Mouse (Mus musculus) liver, adult 2 months (tissue): ENCODE results near the gene Wdtc1. TPM values are rescaled to one million over a fixed set of nuclear protein-coding genes. Genes with fewer than 3 reads are reported as not detected.

ENCODE experiments used
- DNase-seq: peaks from one replicate; pipeline ENCODE4 v3.0.0-alpha.2; 2011; ENCODE audit warnings: low read depth, low spot score; ENCODE audit errors: extremely low read depth
- H3K27ac ChIP-seq: fragments of 200-500 bp; replicated peaks from 2 replicates; pipeline ENCODE4 v1.5.1; 2012; ENCODE audit warnings: low read depth, mild to moderate bottlenecking, control low read depth, inconsistent platforms, low read length; ENCODE audit not compliant: insufficient read depth
- H3K27me3 ChIP-seq: fragments of 200-500 bp; 2 replicates; pipeline ENCODE4 v1.6.1; 2012; ENCODE audit warnings: mild to moderate bottlenecking, moderate library complexity, low read length, inconsistent platforms; ENCODE audit not compliant: control insufficient read depth, insufficient read depth
- H3K36me3 ChIP-seq: fragments of 200-500 bp; 2 replicates; pipeline ENCODE4 v1.6.1; 2012; ENCODE audit warnings: low read length, inconsistent platforms; ENCODE audit not compliant: control insufficient read depth, insufficient read depth
- H3K4me1 ChIP-seq: fragments of 200-500 bp; 2 replicates; pipeline ENCODE4 v1.6.1; 2011; ENCODE audit warnings: low read length; ENCODE audit not compliant: control insufficient read depth, insufficient read depth
- H3K4me3 ChIP-seq: fragments of 200-500 bp; 2 replicates; pipeline ENCODE4 v1.5.1; 2011; ENCODE audit warnings: low read depth, mild to moderate bottlenecking, control low read depth, low read length, moderate library complexity; ENCODE audit not compliant: insufficient read depth
- H3K79me2 ChIP-seq: fragments of 200-500 bp; 2 replicates; pipeline ENCODE4 v1.6.1; 2012; ENCODE audit warnings: inconsistent platforms, mild to moderate bottlenecking, low read length, moderate library complexity; ENCODE audit not compliant: control insufficient read depth, insufficient read depth
- H3K9ac ChIP-seq: fragments of 200-500 bp; 2 replicates; pipeline ENCODE4 v1.6.1; 2012; ENCODE audit warnings: low read depth, mild to moderate bottlenecking, control low read depth, inconsistent platforms, low read length
- CTCF ChIP-seq: fragments of 200-500 bp; IDR thresholded peaks from 2 replicates; pipeline ENCODE4 v1.5.1; 2011; ENCODE audit warnings: low read depth, low read length, control low read depth
- POLR2A ChIP-seq: fragments of 200-500 bp; IDR thresholded peaks from 2 replicates; pipeline ENCODE4 v1.6.1; 2011; ENCODE audit warnings: low read length, control low read depth; ENCODE audit not compliant: insufficient read depth; ENCODE audit errors: extremely low read depth
- WGBS: fragments of 180-500 bp; shearing (Covaris S2); methylation state at CpG from one replicate; pipeline ENCODE4 v1.1.7; 2018; 5-methylcytosine and 5-hydroxymethylcytosine counted together
- polyA plus RNA-seq: library from polyadenylated mRNA; depleted of rRNA; stranded (reverse); fragments of >200 nt; gene quantifications from 2 replicates; pipeline ENCODE4 v1.2.3, GENCODE M21; 2012
- total RNA-seq: library from RNA; depleted of rRNA; stranded (reverse); fragments of >200 nt; gene quantifications from 2 replicates; pipeline ENCODE4 v1.2.3, GENCODE M21; 2014

Gene Wdtc1
- total and polyA plus RNA-seq, 2 experiments = 20.6 to 83.3 TPM

DNA sequence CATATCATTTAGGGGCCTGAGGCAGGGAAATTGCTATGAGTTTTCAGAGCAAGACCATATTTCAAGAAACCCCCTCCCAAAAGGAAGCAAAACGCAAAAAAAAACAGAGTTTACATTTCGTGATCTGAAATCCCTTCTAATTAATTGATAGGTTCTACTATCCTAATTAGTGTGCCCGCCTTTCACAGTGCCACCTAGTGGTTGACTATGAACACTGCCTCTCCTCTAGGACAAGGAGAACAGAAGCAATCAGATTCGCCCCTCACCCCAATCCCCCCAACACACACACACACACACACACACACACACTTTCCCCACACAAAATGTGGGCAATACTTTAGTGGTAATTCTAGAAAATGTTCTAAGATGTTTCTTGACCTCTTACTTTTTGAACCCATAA, 9.2 kb downstream of the Wdtc1 start:
- no peak for TF ChIP-seq POLR2A
- peak; percentile 51 for TF ChIP-seq CTCF
- Histone ChIP-seq H3K36me3 (no peaks in the 10 kb centered on the region), H3K27me3 (no peaks in the 10 kb centered on the region), H3K79me2 (no peaks in the 10 kb centered on the region), H3K27ac (no peak overlapping the region), H3K4me3 (no peak overlapping the region), H3K4me1 (no peaks in the 10 kb centered on the region), H3K9ac (no peak overlapping the region)
- WGBS = 4% methylated on average over 4 of the region's 4 CpGs
- no peak for DNase-seq

DNA sequence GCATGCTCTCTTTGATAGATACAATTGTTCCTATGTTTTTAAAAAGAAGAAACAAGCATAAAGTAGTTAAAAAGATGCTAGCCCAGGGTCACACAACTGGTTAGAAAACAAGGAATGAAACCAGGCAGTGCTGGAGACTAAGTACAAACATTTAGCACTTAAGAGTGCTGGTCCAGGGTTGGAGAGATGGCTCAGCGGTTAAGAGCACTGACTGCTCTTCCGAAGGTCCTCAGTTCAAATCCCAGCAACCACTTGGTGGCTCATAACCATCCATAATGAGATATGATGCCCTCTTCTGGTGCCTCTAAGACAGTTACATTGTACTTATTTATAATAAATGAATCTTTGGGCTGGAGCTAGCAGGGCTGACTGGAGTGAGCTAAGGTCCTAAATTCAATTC, 13.1 kb downstream of the Wdtc1 start:
- Histone ChIP-seq H3K27me3 (no peaks in the 10 kb centered on the region), H3K36me3 (no peaks in the 10 kb centered on the region), H3K4me1 (peaks cover 2% of the 10 kb centered on the region), H3K9ac (no peak overlapping the region), H3K79me2 (peaks cover 5% of the 10 kb centered on the region; the same call in 1 of the 2 replicates), H3K4me3 (no peak overlapping the region), H3K27ac (no peak overlapping the region)
- 83% methylated on average over 2 of the region's 2 CpGs for WGBS
- DNase-seq = no peak
- no peak for TF ChIP-seq POLR2A
- TF ChIP-seq CTCF = no peak

DNA sequence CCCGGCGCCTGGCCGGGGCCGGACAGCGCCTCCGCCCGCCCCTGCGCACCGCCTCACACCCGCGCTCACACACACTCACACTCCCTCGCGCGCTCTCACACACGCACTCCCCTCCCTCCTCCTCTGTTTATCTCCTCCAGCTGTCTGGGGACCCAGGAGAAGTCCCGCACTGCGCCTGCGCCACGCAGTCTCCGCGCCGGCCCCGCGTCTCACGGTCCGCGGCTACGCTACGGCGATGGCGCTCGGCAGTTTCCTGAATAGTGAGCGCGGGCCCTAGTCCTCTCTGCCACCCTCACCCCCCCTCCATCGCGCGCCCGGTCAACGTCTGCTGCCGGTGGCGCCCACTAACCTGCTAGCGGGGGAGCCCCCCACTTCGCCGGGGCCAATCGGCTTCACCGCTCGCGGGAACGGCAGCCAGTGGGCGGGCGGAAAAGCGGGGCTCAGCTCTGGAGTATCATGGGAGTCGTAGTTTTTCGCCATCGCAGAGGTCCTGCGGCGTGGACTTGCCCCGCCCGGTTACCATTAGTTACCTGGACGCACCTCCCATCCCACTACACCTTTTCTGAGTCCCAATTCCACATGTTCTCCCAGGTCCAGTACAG, 14.0 kb downstream of the Wdtc1 start:
- TF ChIP-seq CTCF = no peak
- TF ChIP-seq POLR2A = peak; percentile 61

DNA sequence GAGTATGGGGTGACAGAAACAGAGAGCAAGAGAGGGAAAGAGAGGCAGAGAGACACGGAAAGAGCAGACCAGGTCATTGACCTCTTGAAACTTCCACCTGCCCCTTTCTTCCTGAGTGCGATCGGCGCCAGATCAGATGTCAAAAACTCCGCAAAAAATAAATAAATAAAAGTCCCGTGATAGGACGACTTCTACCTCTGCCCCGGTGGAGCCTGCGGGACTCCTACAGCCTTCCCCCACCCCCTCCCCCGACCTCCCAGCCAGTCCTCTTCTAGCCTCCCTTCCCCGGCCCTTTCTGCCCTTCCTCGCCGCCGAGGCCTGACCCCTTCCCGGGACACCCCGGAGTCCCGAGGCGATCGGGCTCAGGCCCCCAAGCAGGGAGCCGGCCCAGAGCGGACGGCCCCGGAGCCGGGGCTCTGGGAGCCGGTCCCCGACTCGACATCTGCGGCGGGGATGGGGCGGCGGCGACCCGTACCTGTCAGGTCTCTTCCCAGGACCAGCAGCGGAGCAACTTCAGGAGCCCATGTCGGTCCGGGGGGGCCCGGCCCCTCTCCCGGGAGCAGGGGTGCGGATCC, 14.7 kb downstream of the Wdtc1 start:
- peaks cover 8% of the 10 kb centered on the region for H3K4me1 ChIP-seq
- H3K36me3 ChIP-seq = no peaks in the 10 kb centered on the region
- H3K4me3 ChIP-seq = peak overlapping the region; percentile 66
- H3K79me2 ChIP-seq = peaks cover 5% of the 10 kb centered on the region; the same call in 1 of the 2 replicates
- WGBS = under 1% methylated on average over 39 of the region's 39 CpGs
- H3K27ac ChIP-seq = peak overlapping the region; percentile 90
- TF ChIP-seq POLR2A (no peak), CTCF (no peak)
- H3K27me3 ChIP-seq = no peaks in the 10 kb centered on the region
- H3K9ac ChIP-seq = peak overlapping the region; percentile 85
- DNase-seq = peak; percentile 86

More for the DNA sequence above, 14.0 kb downstream of the Wdtc1 start:
- peak overlapping the region; percentile 85 for H3K9ac ChIP-seq
- peaks cover 5% of the 10 kb centered on the region; the same call in 1 of the 2 replicates for H3K79me2 ChIP-seq
- peak overlapping the region; percentile 90 for H3K27ac ChIP-seq
- H3K36me3 ChIP-seq = no peaks in the 10 kb centered on the region
- under 1% methylated on average over 59 of the region's 60 CpGs for WGBS
- peak; percentile 79 for DNase-seq
- H3K27me3 ChIP-seq = no peaks in the 10 kb centered on the region
- H3K4me3 ChIP-seq = peak overlapping the region; percentile 66
- H3K4me1 ChIP-seq = peaks cover 3% of the 10 kb centered on the region

DNA sequence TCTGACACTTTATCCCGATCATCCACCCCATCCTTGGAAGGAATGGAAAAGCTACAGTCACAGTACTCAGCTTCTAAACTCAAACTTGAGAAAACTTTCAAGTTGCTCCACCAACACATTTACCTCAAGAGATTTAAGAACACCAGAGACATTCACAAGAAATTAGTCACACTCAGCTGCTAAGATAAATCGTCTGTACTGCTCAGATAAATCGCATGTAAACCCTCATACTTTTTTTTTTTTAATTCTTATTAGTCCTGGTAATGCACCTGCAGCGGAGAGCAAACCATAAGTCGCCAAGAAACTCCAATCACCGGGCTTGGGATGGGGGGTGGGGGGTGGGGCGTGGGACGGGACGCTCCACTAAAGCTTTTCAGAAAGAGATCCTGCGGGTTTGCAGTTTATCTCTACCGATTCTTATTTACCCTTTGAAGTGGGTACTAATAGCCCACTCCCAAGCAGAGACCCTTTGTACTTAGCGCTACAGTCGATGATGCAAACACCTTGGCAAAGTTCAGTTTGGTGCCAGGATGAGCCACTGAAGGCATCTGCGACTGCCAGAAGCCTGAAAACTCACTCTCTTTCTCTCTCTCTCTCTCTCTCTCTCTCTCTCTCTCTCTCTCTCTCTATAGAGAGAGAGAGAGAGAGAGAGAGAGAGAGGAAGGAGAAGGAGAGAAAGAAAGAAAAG, 15.3 kb downstream of the Wdtc1 start:
- H3K36me3 ChIP-seq = no peaks in the 10 kb centered on the region
- peaks cover 11% of the 10 kb centered on the region for H3K4me1 ChIP-seq
- no peak for TF ChIP-seq CTCF
- no peak for TF ChIP-seq POLR2A
- peak overlapping the region; percentile 53 for H3K9ac ChIP-seq
- H3K27ac ChIP-seq = peak overlapping the region; percentile 48
- WGBS = 12% methylated on average over 14 of the region's 14 CpGs
- peak overlapping the region; percentile 66 for H3K4me3 ChIP-seq
- peaks cover 5% of the 10 kb centered on the region; the same call in 1 of the 2 replicates for H3K79me2 ChIP-seq
- DNase-seq = peak; percentile 75
- H3K27me3 ChIP-seq = no peaks in the 10 kb centered on the region

DNA sequence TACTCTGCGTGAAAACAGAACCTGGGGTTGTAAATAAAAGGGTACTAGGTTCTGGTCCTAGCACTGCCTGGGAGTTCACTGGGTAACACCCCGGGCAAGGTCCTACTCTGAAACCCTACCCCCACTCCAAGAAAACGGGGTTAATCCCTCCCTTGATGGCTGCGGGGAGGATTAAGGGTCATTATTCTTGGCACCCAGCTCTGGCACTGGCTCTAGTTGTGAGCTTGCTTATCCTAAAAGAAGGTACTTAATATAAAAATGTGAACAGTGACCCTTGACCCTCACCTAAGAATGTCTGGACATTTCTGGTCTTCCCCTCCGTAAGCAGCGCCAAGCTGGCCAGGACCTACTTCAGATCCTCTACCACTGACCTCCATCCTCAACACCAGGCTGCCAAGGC, 20.0 kb downstream of the Wdtc1 start:
- peak; percentile 97 for DNase-seq
- H3K27ac ChIP-seq = peak overlapping the region; percentile 91
- TF ChIP-seq CTCF = no peak
- TF ChIP-seq POLR2A = no peak
- peaks cover 32% of the 10 kb centered on the region for H3K79me2 ChIP-seq
- H3K27me3 ChIP-seq = no peaks in the 10 kb centered on the region
- 19% methylated on average over 6 of the region's 6 CpGs for WGBS
- H3K4me3 ChIP-seq = no peak overlapping the region
- no peak overlapping the region for H3K9ac ChIP-seq
- H3K36me3 ChIP-seq = no peaks in the 10 kb centered on the region
- H3K4me1 ChIP-seq = peaks cover 24% of the 10 kb centered on the region
